Mouse (Mus musculus): ENCODE measurements around the gene Tacc2.

GRCm38 (mm10) chr7:130603556-130603955 lies 26.3 kb downstream of the Tacc2 start:
- TF ChIP-seq CTCF (IDR thresholded peaks at IDR 0.05; ENCODE audit: insufficient read depth, low read depth, low read length) (no peak), POLR2A (IDR thresholded peaks at IDR 0.05; ENCODE audit: insufficient read depth, low read depth, low read length) (no peak)
